Mouse (Mus musculus) leukemia stem cell, adult 10-12 weeks (primary cell): Measurements from ENCODE around the gene Vmn1r64. TPM values are rescaled to one million over a fixed set of nuclear protein-coding genes. Genes with fewer than 3 reads are reported as not detected.

Experiments used
- polyA plus RNA-seq: library from polyadenylated mRNA; stranded (reverse); fragments of >175 nt; gene quantifications from 2 replicates; pipeline ENCODE4 v1.2.3, GENCODE M21; 2012; ENCODE audit warnings: low replicate concordance

Vmn1r64 gene
- not detected in 2 replicates for polyA plus RNA-seq

GRCm38 (mm10) chr7:5884442-5884841, at the start of gene Vmn1r64:
Gene Vmn1r64, minus strand, starts transcription at chr7:5884542.

Other genes starting within 250 kb of the Vmn1r64 start
- gene Vmn1r62, start 210.9 kb downstream of the Vmn1r64 start, polyA plus RNA-seq = not detected in 2 replicates
- not detected in 2 replicates for gene Vmn1r63, start 79.1 kb downstream of the Vmn1r64 start, polyA plus RNA-seq
- gene Vmn1r65, start 126.5 kb upstream of the Vmn1r64 start, polyA plus RNA-seq = not detected in 2 replicates
- gene Nlrp4c, start 160.6 kb upstream of the Vmn1r64 start, polyA plus RNA-seq = not detected in 2 replicates